Mouse (Mus musculus) heart, embryonic 12.5 days (tissue): Measurements from ENCODE around the gene P2rx7. TPM values are rescaled to one million over a fixed set of nuclear protein-coding genes. Genes with fewer than 3 reads are reported as not detected.

ENCODE experiments used
- ATAC-seq: fragments of 200-750 bp; cut with Nextera tagmentation; 2 replicates; pipeline ENCODE4 v1.8.0; 2017; ENCODE audit warnings: moderate TSS enrichment, moderate library complexity; ENCODE audit not compliant: insufficient number of reproducible peaks, low FRiP score
- H3K27ac ChIP-seq: fragments of 300-500 bp; sonication (generic); 2 replicates; pipeline ENCODE4 v1.5.1; 2016; ENCODE audit warnings: mild to moderate bottlenecking, moderate library complexity; ENCODE audit not compliant: poor library complexity, severe bottlenecking
- H3K27me3 ChIP-seq: fragments of 300-500 bp; sonication (generic); replicated peaks from 2 replicates; pipeline ENCODE4 v1.6.1; 2016; ENCODE audit warnings: mild to moderate bottlenecking, moderate library complexity
- H3K36me3 ChIP-seq: fragments of 300-500 bp; sonication (generic); 2 replicates; pipeline ENCODE4 v1.6.1; 2016; ENCODE audit warnings: mild to moderate bottlenecking, moderate library complexity
- H3K4me1 ChIP-seq: fragments of 300-500 bp; sonication (generic); replicated peaks from 2 replicates; pipeline ENCODE4 v1.6.1; 2016; ENCODE audit warnings: mild to moderate bottlenecking
- H3K4me2 ChIP-seq: fragments of 300-500 bp; sonication (generic); 2 replicates; pipeline ENCODE4 v1.6.1; 2016; ENCODE audit warnings: mild to moderate bottlenecking, moderate library complexity
- H3K4me3 ChIP-seq: fragments of 300-500 bp; sonication (generic); 2 replicates; pipeline ENCODE4 v1.5.1; 2016; ENCODE audit warnings: mild to moderate bottlenecking
- H3K9ac ChIP-seq: fragments of 300-500 bp; sonication (generic); 2 replicates; pipeline ENCODE4 v1.6.1; 2016; ENCODE audit warnings: mild to moderate bottlenecking, moderate library complexity
- H3K9me3 ChIP-seq: fragments of 300-500 bp; sonication (generic); replicated peaks from 2 replicates; pipeline ENCODE4 v1.6.1; 2016; ENCODE audit warnings: mild to moderate bottlenecking, moderate library complexity
- WGBS: fragments of 180-500 bp; shearing (Covaris S2); methylation state at CpG from one replicate; pipeline ENCODE4 v1.1.7; 2016; 5-methylcytosine and 5-hydroxymethylcytosine counted together
- polyA plus RNA-seq: library from polyadenylated mRNA; unstranded; fragments of >200 nt; fragmentation: Nextera tagmentation; extraction: Ambion mirVana; gene quantifications from 2 replicates; pipeline ENCODE4 v1.2.1, GENCODE M21; 2016

The P2rx7 gene
- polyA plus RNA-seq, 1 experiment from 2014 or later: 0.91 TPM

- H3K27me3 ChIP-seq: no peaks in the 10 kb centered on the region
- peaks cover 20% of the 10 kb centered on the region for H3K4me1 ChIP-seq
- H3K36me3 ChIP-seq: no peaks in the 10 kb centered on the region
- peak overlapping the region; percentile 78 for H3K9ac ChIP-seq
- peak overlapping the region; percentile 65 for H3K4me3 ChIP-seq
- ATAC-seq: no peak
- WGBS: 36% methylated on average over 5 of the region's 5 CpGs
- H3K27ac ChIP-seq: peak overlapping the region; percentile 84
- no peaks in the 10 kb centered on the region for H3K9me3 ChIP-seq
- peak overlapping the region; percentile 80 for H3K4me2 ChIP-seq
Observed at GRCm38 (mm10) chr5:122706917-122707275, 63.2 kb downstream of the P2rx7 start.

GRCm38 (mm10) chr5:122707276-122708181, 63.8 kb downstream of the P2rx7 start, which contains the start of gene P2rx4:
P2rx4 (plus strand) TSS chr5:122707544.
- Histone ChIP-seq H3K9ac (peak within 1 kb of the TSS; percentile 78), H3K27me3 (no peaks in the 10 kb centered on the region), H3K27ac (peak within 1 kb of the TSS; percentile 84), H3K4me2 (peak within 1 kb of the TSS; percentile 80), H3K4me1 (peaks cover 20% of the 10 kb centered on the region), H3K4me3 (peak within 1 kb of the TSS; percentile 65), H3K36me3 (no peaks in the 10 kb centered on the region), H3K9me3 (no peaks in the 10 kb centered on the region)
- ATAC-seq: peak; percentile 92
- WGBS: 1% methylated on average over 66 of the region's 66 CpGs

GRCm38 (mm10) chr5:122708819-122709218, 65.1 kb downstream of the P2rx7 start:
- WGBS: 35% methylated on average over 6 of the region's 6 CpGs
- H3K27ac ChIP-seq: peak overlapping the region; percentile 21; the same call in 1 of the 2 replicates
- ATAC-seq: no peak
- H3K36me3 ChIP-seq: no peaks in the 10 kb centered on the region
- peak overlapping the region; percentile 80 for H3K4me2 ChIP-seq
- no peaks in the 10 kb centered on the region for H3K27me3 ChIP-seq
- H3K4me1 ChIP-seq: peaks cover 20% of the 10 kb centered on the region
- no peak overlapping the region for H3K4me3 ChIP-seq
- no peak overlapping the region for H3K9ac ChIP-seq
- H3K9me3 ChIP-seq: no peaks in the 10 kb centered on the region

- Histone ChIP-seq H3K27ac (no peak overlapping the region), H3K4me2 (no peak overlapping the region), H3K9ac (no peak overlapping the region), H3K36me3 (peaks cover 33% of the 10 kb centered on the region), H3K4me3 (no peak overlapping the region), H3K9me3 (no peaks in the 10 kb centered on the region; the same call in 1 of the 2 replicates), H3K27me3 (no peaks in the 10 kb centered on the region), H3K4me1 (no peaks in the 10 kb centered on the region)
- WGBS: 79% methylated on average over 1 of the region's 1 CpGs
- no peak for ATAC-seq
Observed at GRCm38 (mm10) chr5:122715723-122716122, 72.0 kb downstream of the P2rx7 start.

- 93% methylated on average over 2 of the region's 2 CpGs for WGBS
- no peaks in the 10 kb centered on the region for H3K27me3 ChIP-seq
- H3K4me1 ChIP-seq: no peaks in the 10 kb centered on the region
- H3K9me3 ChIP-seq: no peaks in the 10 kb centered on the region; the same call in 1 of the 2 replicates
- ATAC-seq: no peak
- H3K27ac ChIP-seq: no peak overlapping the region
- no peak overlapping the region for H3K9ac ChIP-seq
- H3K4me3 ChIP-seq: no peak overlapping the region
- peaks cover 35% of the 10 kb centered on the region for H3K36me3 ChIP-seq
- H3K4me2 ChIP-seq: no peak overlapping the region
Observed at GRCm38 (mm10) chr5:122716793-122717192, 73.1 kb downstream of the P2rx7 start.

GRCm38 (mm10) chr5:122718400-122718799, 74.7 kb downstream of the P2rx7 start:
- no peak overlapping the region for H3K27ac ChIP-seq
- no peaks in the 10 kb centered on the region; the same call in 1 of the 2 replicates for H3K9me3 ChIP-seq
- H3K4me3 ChIP-seq: no peak overlapping the region
- no peaks in the 10 kb centered on the region for H3K4me1 ChIP-seq
- H3K27me3 ChIP-seq: no peaks in the 10 kb centered on the region
- ATAC-seq: no peak
- H3K9ac ChIP-seq: no peak overlapping the region
- peaks cover 35% of the 10 kb centered on the region for H3K36me3 ChIP-seq
- no peak overlapping the region for H3K4me2 ChIP-seq
- WGBS: 69% methylated on average over 7 of the region's 7 CpGs

- Histone ChIP-seq H3K9me3 (no peaks in the 10 kb centered on the region; the same call in 1 of the 2 replicates), H3K27ac (no peak overlapping the region), H3K27me3 (no peaks in the 10 kb centered on the region), H3K4me2 (no peak overlapping the region), H3K4me3 (no peak overlapping the region), H3K9ac (no peak overlapping the region), H3K36me3 (peaks cover 35% of the 10 kb centered on the region), H3K4me1 (no peaks in the 10 kb centered on the region)
- WGBS: 89% methylated on average over 8 of the region's 8 CpGs
- ATAC-seq: no peak
Observed at GRCm38 (mm10) chr5:122719168-122719567, 75.5 kb downstream of the P2rx7 start.

- peaks cover 7% of the 10 kb centered on the region; the same call in 1 of the 2 replicates for H3K4me1 ChIP-seq
- H3K9ac ChIP-seq: no peak overlapping the region
- H3K27ac ChIP-seq: no peak overlapping the region
- 82% methylated on average over 13 of the region's 13 CpGs for WGBS
- ATAC-seq: no peak
- peaks cover 6% of the 10 kb centered on the region; the same call in 1 of the 2 replicates for H3K36me3 ChIP-seq
- H3K27me3 ChIP-seq: no peaks in the 10 kb centered on the region
- H3K9me3 ChIP-seq: no peaks in the 10 kb centered on the region
- no peak overlapping the region for H3K4me3 ChIP-seq
- H3K4me2 ChIP-seq: no peak overlapping the region
Observed at GRCm38 (mm10) chr5:122725453-122725852, 81.7 kb downstream of the P2rx7 start.

- no peaks in the 10 kb centered on the region for H3K27me3 ChIP-seq
- no peaks in the 10 kb centered on the region for H3K9me3 ChIP-seq
- H3K4me3 ChIP-seq: no peak overlapping the region
- H3K4me1 ChIP-seq: peaks cover 12% of the 10 kb centered on the region; the same call in 1 of the 2 replicates
- 23% methylated on average over 7 of the region's 7 CpGs for WGBS
- H3K9ac ChIP-seq: no peak overlapping the region
- peak; percentile 42; the same call in 1 of the 2 replicates for ATAC-seq
- no peak overlapping the region for H3K4me2 ChIP-seq
- no peak overlapping the region for H3K27ac ChIP-seq
- peaks cover 4% of the 10 kb centered on the region; the same call in 1 of the 2 replicates for H3K36me3 ChIP-seq
Observed at GRCm38 (mm10) chr5:122726068-122726467, 82.4 kb downstream of the P2rx7 start.

- 62% methylated on average over 5 of the region's 5 CpGs for WGBS
- Histone ChIP-seq H3K4me1 (peaks cover 15% of the 10 kb centered on the region; the same call in 1 of the 2 replicates), H3K9ac (no peak overlapping the region), H3K27ac (no peak overlapping the region), H3K27me3 (no peaks in the 10 kb centered on the region), H3K36me3 (peaks cover 4% of the 10 kb centered on the region; the same call in 1 of the 2 replicates), H3K9me3 (no peaks in the 10 kb centered on the region), H3K4me2 (no peak overlapping the region), H3K4me3 (no peak overlapping the region)
- no peak for ATAC-seq
Observed at GRCm38 (mm10) chr5:122726595-122726994, 82.9 kb downstream of the P2rx7 start.

GRCm38 (mm10) chr5:122727096-122727495, 83.4 kb downstream of the P2rx7 start:
- WGBS: 80% methylated on average over 7 of the region's 7 CpGs
- Histone ChIP-seq H3K36me3 (peaks cover 4% of the 10 kb centered on the region; the same call in 1 of the 2 replicates), H3K4me1 (peaks cover 20% of the 10 kb centered on the region), H3K4me2 (no peak overlapping the region), H3K27ac (no peak overlapping the region), H3K27me3 (no peaks in the 10 kb centered on the region), H3K9ac (no peak overlapping the region), H3K9me3 (no peaks in the 10 kb centered on the region), H3K4me3 (no peak overlapping the region)
- ATAC-seq: no peak
